In the genomic region with DNA sequence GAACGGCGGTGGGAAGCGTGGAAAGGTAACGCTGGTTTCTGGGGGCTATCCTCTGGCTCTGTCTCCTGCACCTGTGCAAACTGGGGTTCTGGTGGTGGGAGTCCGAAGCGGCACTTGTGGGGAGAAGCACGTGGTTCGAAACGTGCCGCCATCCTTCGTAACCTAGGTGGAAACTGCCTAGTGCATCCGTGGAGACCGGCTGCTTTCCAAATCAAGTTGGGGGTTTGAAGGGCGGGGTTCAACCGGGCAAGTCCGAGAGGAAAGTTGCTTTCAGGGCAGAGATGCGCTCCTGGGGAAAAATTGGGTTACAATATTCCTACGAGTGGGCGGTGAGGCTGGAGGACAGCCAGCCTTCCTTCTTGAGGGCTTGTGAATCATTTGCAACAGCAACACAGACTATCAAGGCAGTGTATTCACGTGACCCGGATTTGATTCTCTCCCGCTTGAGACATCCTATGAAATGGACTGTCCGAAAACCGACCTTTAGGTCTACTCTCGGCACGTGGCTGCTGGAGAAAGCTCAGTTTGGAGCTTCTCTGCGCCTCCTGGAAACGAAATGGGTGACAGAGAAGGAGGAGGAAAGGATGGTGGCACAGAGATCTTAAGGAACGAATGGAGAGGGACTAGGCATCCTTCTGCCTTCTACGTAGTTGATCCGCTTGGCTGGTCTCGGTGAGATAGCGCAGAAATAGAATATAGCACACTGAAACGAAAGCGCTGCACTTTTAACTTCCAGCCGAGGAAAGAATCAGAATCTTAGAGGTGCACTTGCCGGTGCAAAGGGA, we compare ENCODE assay signal across 9 mouse cellular contexts. TPM values are rescaled to one million over a fixed set of nuclear protein-coding genes. Genes with fewer than 3 reads are reported as not detected.
DNase-seq lines count a peak whose midpoint lies in the region; ATAC-seq and TF ChIP-seq lines count a peak whose summit lies in the region.
"Had no signal": no experiment of that assay in that cellular context is flagged by ENCODE, and none has a peak within 500 bp of the region (broad histone marks: within the 10 kb centered on the region; RNA-seq: fewer than 3 reads in every experiment).

No protein-coding gene starts in this region.

- H3K4me2 ChIP-seq in heart, embryonic 11.5 days: peak overlapping the region; percentile 98
- H3K4me2 ChIP-seq in forebrain, postnatal 0 days (ENCODE audit: low read depth): peak overlapping the region; percentile 75
- peak overlapping the region; percentile 98 for H3K4me2 ChIP-seq in limb, embryonic 14.5 days (replicated peaks; ENCODE audit: low read depth, low read length, severe bottlenecking)
- H3K4me2 ChIP-seq in neural tube, embryonic 13.5 days: peak overlapping the region; percentile 95

- no peak for TF ChIP-seq CTCF in forebrain, postnatal 0 days (IDR thresholded peaks at IDR 0.05; ENCODE audit: low read depth)

- H3K27me3 ChIP-seq in heart, embryonic 11.5 days (ENCODE audit: control insufficient read depth, insufficient read depth, low read length): peaks cover 11% of the 10 kb centered on the region; the same call in 1 of the 2 replicates
- H3K27me3 ChIP-seq in forebrain, postnatal 0 days (ENCODE audit: insufficient read depth, low read length): no peaks in the 10 kb centered on the region
- peaks cover 14% of the 10 kb centered on the region for H3K27me3 ChIP-seq in limb, embryonic 14.5 days (ENCODE audit: control insufficient read depth, insufficient read depth, low read length)
- H3K27me3 ChIP-seq in neural tube, embryonic 13.5 days: no peaks in the 10 kb centered on the region

- 0 out of 2 replicates have a peak, but pooled peaks have one; percentile 35 for ATAC-seq in heart, embryonic 11.5 days (replicated peaks; ENCODE audit: insufficient number of reproducible peaks, low FRiP score, low TSS enrichment)
- ATAC-seq in forebrain, postnatal 0 days: peak; percentile 44
- peak; percentile 24; the same call in 1 of the 2 replicates for ATAC-seq in limb, embryonic 14.5 days (ENCODE audit: low FRiP score, low read depth)
- peak; percentile 50 for ATAC-seq in neural tube, embryonic 13.5 days (ENCODE audit: low read depth)

- no peak for TF ChIP-seq POLR2A in limb, embryonic 14.5 days (IDR thresholded peaks at IDR 0.05; ENCODE audit: borderline replicate concordance, extremely low read depth, insufficient read depth, insufficient read length)

- H3K4me3 ChIP-seq in heart, embryonic 11.5 days (ENCODE audit: low read depth, low read length): peak overlapping the region; percentile 59
- peak overlapping the region; percentile 49 for H3K4me3 ChIP-seq in forebrain, postnatal 0 days (ENCODE audit: low read depth, low read length)
- H3K4me3 ChIP-seq in limb, embryonic 14.5 days (replicated peaks; ENCODE audit: low read length): peak overlapping the region; percentile 39
- peak overlapping the region; percentile 48 for H3K4me3 ChIP-seq in neural tube, embryonic 13.5 days

- H3K9me3 ChIP-seq in heart, embryonic 11.5 days (replicated peaks; ENCODE audit: control insufficient read depth, low read length): no peaks in the 10 kb centered on the region
- no peaks in the 10 kb centered on the region for H3K9me3 ChIP-seq in forebrain, postnatal 0 days (ENCODE audit: low read length)
- H3K9me3 ChIP-seq in limb, embryonic 14.5 days (ENCODE audit: control insufficient read depth, low read length): no peaks in the 10 kb centered on the region
- H3K9me3 ChIP-seq in neural tube, embryonic 13.5 days: no peaks in the 10 kb centered on the region

- H3K36me3 ChIP-seq in heart, embryonic 11.5 days (ENCODE audit: control insufficient read depth, insufficient read depth, low read length): no peaks in the 10 kb centered on the region
- H3K36me3 ChIP-seq in forebrain, postnatal 0 days (ENCODE audit: insufficient read depth): no peaks in the 10 kb centered on the region
- H3K36me3 ChIP-seq in limb, embryonic 14.5 days (ENCODE audit: control insufficient read depth, insufficient read depth, low read length): no peaks in the 10 kb centered on the region
- no peaks in the 10 kb centered on the region for H3K36me3 ChIP-seq in neural tube, embryonic 13.5 days
- H3K36me3 ChIP-seq: G1E had no signal

- WGBS in heart, embryonic 11.5 days (ENCODE audit: insufficient replicate concordance): under 1% methylated on average over 37 of the region's 37 CpGs
- 1% methylated on average over 37 of the region's 37 CpGs for WGBS in forebrain, postnatal 0 days
- under 1% methylated on average over 37 of the region's 37 CpGs for WGBS in limb, embryonic 14.5 days
- under 1% methylated on average over 37 of the region's 37 CpGs for WGBS in neural tube, embryonic 13.5 days

- H3K9ac ChIP-seq in heart, embryonic 11.5 days (ENCODE audit: low read depth, low read length): peak overlapping the region; percentile 63
- peak overlapping the region; percentile 57 for H3K9ac ChIP-seq in forebrain, postnatal 0 days
- H3K9ac ChIP-seq in limb, embryonic 14.5 days (ENCODE audit: low read depth, low read length, severe bottlenecking): peak overlapping the region; percentile 47
- H3K9ac ChIP-seq in neural tube, embryonic 13.5 days: peak overlapping the region; percentile 76

- DNase-seq in heart, adult 8-10 months (ENCODE audit: low spot score): no peak
- peak; percentile 67 for DNase-seq in cerebellum, adult 8-10 months
- DNase-seq in forebrain, postnatal 0 days: peak; percentile 69
- DNase-seq in kidney, adult 18-20 months: peak; percentile 56
- DNase-seq in limb, embryonic 14.5 days (ENCODE audit: low spot score): peak; percentile 3
- DNase-seq in thymus, postnatal 4 days: no peak

- no peak overlapping the region for H3K27ac ChIP-seq in heart, embryonic 11.5 days (ENCODE audit: low read depth, low read length)
- H3K27ac ChIP-seq in forebrain, postnatal 0 days (ENCODE audit: low read depth, low read length): peak overlapping the region; percentile 62
- H3K27ac ChIP-seq in limb, embryonic 14.5 days (replicated peaks; ENCODE audit: low read depth, low read length): no peak overlapping the region
- peak overlapping the region; percentile 61 for H3K27ac ChIP-seq in neural tube, embryonic 13.5 days (replicated peaks)

- no peaks in the 10 kb centered on the region for H3K4me1 ChIP-seq in heart, embryonic 11.5 days (ENCODE audit: control insufficient read depth, insufficient read depth, low read length)
- H3K4me1 ChIP-seq in forebrain, postnatal 0 days (ENCODE audit: insufficient read depth): 0 out of 2 replicates have a peak, but pooled peaks cover 4% of the 10 kb centered on the region
- peaks cover 5% of the 10 kb centered on the region; the same call in 1 of the 2 replicates for H3K4me1 ChIP-seq in limb, embryonic 14.5 days (ENCODE audit: control insufficient read depth, insufficient read depth, low read length)
- peaks cover 11% of the 10 kb centered on the region for H3K4me1 ChIP-seq in neural tube, embryonic 13.5 days (replicated peaks)

RNA-seq across cellular contexts. Expression of gene Slc6a15, which starts 0.9 kb away (rescaled TPM):
- 0.97 and 1.1 TPM in 2 replicates for polyA plus RNA-seq in heart, embryonic 11.5 days (2014; fragmentation: Nextera tagmentation; extraction: Ambion mirVana)
- under 1 TPM; 0.28 to 0.38 (median 0.31) TPM for total RNA-seq in heart, adult 8-10 months (2022)
- total RNA-seq in forebrain, postnatal 0 days (2014; rRNA removed): 95.0 and 111 TPM in 2 replicates
- polyA plus RNA-seq in forebrain, postnatal 0 days (2015; fragmentation: Nextera tagmentation; extraction: Ambion mirVana): 64.8 and 89.2 TPM in 2 replicates
- 2.1 and 2.9 TPM in 2 replicates for polyA plus RNA-seq in limb, embryonic 14.5 days (2012; rRNA removed)
- 3.0 and 3.2 TPM in 2 replicates for polyA plus RNA-seq in limb, embryonic 14.5 days (2014; fragmentation: Nextera tagmentation; extraction: Ambion mirVana)
- polyA plus RNA-seq in neural tube, embryonic 13.5 days (2015; fragmentation: Nextera tagmentation; extraction: Ambion mirVana): 32.1 and 35.3 TPM in 2 replicates
- polyA plus RNA-seq: G1E had no signal

Comparison
In these comparisons a context has a peak if more than half of its experiments do, and no peak if none do; other contexts are left out.
1. H3K27ac ChIP-seq: peak in forebrain, postnatal 0 days (single experiment) and neural tube, embryonic 13.5 days (single experiment); none in heart, embryonic 11.5 days (single experiment) and limb, embryonic 14.5 days (single experiment).
2. DNase-seq: peak in cerebellum, adult 8-10 months (single experiment), forebrain, postnatal 0 days (single experiment), kidney, adult 18-20 months (single experiment) and limb, embryonic 14.5 days (single experiment); none in heart, adult 8-10 months (single experiment) and thymus, postnatal 4 days (single experiment).
3. Peak in every context shown above with its lines, with median percentiles within 50 percentile points of each other: ATAC-seq, H3K4me2 ChIP-seq, H3K4me3 ChIP-seq and H3K9ac ChIP-seq.